Mouse (Mus musculus) layer of hippocampus, adult 8-10 months (tissue): ENCODE data around the gene Olfr231. TPM values are rescaled to one million over a fixed set of nuclear protein-coding genes. Genes with fewer than 3 reads are reported as not detected.

ENCODE experiments used
- DNase-seq, 2 experiments: peaks; one replicate each; pipeline ENCODE4 v3.0.0; 2022; ENCODE audit warnings: low spot score in 2 of 2
- total RNA-seq, 4 experiments: library from RNA; stranded (reverse); gene quantifications; 2 replicates each; pipeline ENCODE4 v1.2.4; 2022

Olfr231 gene
- not detected for total RNA-seq

DNA sequence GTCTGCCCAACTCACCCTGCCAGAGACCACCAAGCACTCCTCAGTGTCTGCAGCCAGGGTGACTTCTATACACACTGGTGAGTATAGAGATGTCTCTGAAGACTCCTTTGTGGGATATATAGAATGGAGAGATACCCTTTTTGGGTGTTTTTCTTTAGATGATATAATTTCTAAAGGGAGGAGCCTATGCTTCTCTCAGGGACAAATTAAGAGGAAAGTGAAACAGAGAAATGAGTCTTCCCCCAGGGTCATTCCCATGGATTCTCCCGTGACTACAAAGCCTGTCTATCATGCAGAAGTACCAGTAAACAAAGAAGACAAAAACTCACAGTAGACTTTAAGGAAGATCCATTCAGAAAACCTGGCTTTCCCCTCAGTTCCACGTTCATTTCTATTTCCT is at the start of gene Olfr231:
Olfr231 (minus strand) TSS at position 101 of the 400 bp plus-strand sequence.
- no peak for DNase-seq

DNA sequence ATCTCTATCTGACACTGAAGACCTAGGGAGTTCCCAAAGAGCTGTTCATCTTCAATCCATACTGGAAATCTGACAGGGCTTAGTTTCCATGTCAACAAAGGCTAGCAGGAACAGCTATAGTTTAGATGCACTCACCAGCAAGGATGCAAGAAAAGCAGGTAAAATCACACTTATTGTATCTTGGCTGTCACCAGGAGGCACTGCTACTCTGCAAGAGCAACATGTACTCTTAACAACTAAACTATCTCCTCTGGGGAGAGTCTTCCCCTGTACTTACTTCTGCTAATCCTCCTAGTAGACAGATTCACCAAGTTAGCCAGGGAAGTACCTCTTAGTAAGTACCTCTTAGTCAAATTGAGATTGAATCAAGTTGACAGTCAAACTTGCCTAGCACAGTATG is 48.1 kb upstream of the Olfr231 start:
- DNase-seq, result no peak

DNA sequence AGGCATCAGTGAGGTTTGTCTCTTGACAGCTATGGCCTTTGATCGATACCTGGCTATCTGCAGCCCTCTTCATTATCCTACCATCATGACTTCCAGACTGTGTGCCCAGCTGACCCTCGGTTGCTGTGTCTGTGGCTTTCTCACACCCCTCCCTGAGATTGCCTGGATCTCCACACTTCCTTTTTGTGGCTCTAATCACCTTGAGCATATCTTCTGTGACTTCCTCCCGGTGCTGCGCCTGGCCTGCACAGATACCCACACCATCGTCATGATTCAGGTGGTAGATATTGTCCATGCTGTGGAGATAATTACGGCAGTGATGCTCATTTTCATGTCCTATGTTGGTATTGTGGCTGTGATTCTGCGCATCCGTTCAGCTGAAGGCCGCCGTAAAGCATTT is 38.1 kb upstream of the Olfr231 start:
- DNase-seq, result no peak

DNA sequence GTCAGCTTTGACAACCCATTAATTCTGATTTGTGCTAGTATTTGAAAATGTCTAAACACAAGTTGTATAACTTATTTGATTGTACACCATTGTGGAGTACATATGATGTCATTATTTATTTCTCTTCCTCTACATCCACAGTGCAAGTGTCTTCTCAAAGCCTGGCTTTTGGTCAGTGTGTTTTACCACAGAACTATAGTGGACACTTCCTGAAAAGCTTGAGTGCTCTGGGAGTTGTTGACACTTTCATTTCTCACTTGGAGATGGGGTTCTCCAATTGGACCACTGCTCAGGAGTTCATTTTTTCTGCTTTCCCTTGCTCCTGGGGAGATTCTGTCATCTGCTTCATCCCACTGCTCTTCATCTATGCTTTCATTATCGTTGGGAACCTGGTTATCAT is 37.5 kb upstream of the Olfr231 start:
- no peak for DNase-seq

DNA sequence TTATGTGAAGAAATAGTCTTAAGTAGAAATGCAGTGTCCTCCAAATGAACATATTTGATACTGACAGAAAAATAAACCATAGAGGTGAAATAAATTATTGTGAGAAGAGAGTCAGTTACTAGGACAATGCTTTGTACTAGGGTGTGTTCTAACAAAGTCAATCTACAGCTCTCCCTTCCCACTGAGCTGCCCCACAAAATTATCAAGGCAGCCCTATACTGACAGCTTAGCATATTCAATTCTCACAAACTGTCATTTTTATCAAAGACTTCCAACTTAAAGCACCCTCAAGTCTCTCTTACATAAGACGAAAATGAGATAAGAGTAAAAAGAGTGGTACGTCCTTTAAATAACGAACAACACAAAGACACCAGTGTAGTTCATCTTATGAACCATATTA is 36.7 kb upstream of the Olfr231 start:
- DNase-seq, result no peak

DNA sequence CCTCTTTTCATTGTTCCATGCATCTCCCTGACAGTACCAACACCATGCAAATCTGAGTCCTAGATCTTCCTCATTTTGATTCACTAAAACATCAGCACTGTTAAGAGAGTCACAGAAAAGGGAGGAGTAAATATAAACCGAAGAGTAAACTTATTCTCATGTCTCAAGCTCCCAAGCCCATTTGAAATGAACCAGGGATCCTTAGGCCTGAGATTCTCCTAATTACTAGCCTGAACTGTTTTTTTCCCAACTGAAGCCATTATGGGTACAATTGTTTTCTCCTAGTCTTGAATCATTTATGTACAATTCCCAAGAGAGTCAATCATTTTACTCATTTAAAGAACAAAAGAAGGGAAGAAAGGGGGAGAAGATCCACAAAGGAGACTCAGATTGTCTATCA is 34.4 kb upstream of the Olfr231 start, which contains the start of gene Olfr420:
Olfr420 (plus strand) TSS at position 301 of the 400 bp plus-strand sequence.
- DNase-seq, result no peak

- DNase-seq, result no peak
These were observed 28.3 kb upstream of the Olfr231 start for GRCm38 (mm10) chr1:174149289-174149688.

GRCm38 (mm10) chr1:174146696-174147095 is 25.7 kb upstream of the Olfr231 start:
- DNase-seq, result no peak

- DNase-seq, result no peak
These were observed 20.4 kb upstream of the Olfr231 start for GRCm38 (mm10) chr1:174141384-174141783.

DNA sequence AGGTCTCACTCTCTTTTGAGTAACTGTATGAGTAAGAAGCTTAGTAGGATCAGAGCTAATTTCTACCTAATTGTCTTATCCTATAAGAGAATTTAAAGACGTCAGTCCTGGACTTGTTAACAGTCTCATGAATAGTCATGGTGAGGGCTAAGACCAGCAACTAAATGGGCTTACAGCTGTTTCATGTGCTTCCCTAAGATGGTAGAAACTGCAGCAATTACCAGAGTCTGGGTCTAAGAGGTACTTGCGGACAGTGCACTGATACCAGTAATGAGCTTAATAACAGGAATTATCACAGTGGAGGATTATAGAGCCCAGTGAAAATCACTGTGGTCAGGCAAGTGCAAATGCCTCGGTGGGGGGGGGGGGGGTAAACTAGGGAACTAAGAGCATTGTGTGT is 11.0 kb upstream of the Olfr231 start:
- DNase-seq, result no peak

DNA sequence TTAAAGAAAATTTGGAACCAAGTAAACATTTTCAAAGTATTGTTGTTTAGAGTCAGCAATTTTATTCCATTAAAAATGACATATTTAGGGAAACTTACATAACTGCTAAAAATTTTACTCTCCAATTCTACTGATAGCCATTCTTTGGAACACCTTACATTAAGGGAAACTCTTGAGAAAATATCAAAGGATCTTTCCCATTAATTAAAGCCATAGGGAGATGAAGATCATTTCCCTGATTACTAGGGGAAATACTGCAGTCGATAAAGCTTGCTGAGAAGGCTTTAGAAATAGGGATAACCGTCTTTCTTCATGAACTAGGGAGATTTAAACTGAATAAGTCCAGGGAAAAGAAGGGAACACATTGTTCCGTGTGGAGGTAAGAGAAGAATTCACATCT is 10.3 kb upstream of the Olfr231 start, which contains the start of gene Olfr424:
Olfr424 (plus strand) TSS at position 301 of the 400 bp plus-strand sequence.
- no peak for DNase-seq

DNA sequence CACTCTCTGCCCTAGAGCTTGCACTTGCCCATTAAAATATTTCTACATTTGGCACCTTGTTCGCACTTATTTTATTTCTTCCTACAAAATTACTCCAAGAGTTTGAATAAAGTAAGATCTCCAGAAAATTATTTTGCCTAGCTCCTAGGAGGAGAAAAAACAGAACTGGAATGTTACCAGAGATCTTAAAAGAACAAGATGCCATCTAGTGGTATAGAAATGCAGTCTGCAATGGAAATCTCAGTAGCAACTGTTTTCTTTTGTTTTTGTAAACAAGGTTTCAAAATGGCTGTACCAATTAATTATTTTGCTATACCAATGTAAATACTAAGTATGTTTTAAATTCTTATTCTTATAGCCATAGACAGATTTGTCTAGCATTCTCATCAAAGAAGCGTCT is 17.2 kb downstream of the Olfr231 start:
- DNase-seq, result no peak

GRCm38 (mm10) chr1:174096591-174096990 is 24.4 kb downstream of the Olfr231 start, which contains the start of gene Olfr427:
Gene Olfr427 (plus strand): TSS chr1:174096891.
- no peak for DNase-seq

DNA sequence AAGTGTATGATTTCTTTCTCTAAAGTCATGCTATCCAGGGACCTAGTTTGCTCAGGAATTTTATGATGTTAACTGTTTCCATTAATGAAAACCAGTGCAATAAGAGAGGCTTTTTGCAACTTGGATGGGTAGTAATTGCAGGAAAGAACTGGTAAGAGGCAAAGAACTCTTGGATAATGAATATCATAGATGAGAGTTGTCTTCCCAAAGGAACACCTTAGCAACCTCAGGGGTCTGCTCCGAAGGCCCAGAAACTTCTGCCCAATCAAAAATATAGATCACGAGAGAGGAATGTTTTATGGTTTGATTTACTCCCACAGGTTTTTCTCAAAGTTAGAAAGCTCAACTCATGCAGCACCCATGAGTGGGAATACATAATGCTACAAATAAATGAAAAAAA is 36.9 kb downstream of the Olfr231 start, which contains the start of gene Olfr429:
Olfr429 (plus strand) TSS at position 301 of the 400 bp plus-strand sequence.
- DNase-seq, result no peak

DNA sequence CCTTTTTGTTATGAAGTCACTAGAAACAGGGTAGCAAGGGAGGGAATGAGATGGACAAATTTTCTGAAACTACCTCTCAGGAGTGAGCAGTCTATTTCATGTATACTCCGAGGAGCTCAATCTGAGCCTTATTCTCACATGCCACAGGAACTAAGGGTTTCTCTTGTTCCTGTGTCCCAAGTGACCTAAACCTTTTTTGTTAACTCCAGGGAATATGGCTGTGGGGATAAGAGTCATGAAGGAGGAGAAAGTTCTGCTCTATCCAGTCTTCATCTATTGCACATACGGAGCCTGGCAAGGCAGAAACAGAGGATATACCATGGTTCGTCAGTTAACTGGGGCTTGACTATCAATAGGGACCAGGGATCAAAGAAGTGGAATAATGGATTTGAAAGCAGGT is 54.7 kb downstream of the Olfr231 start, which contains the start of gene Olfr430:
Olfr430 (plus strand) TSS at position 301 of the 400 bp plus-strand sequence.
- DNase-seq, result no peak

Other genes starting within 250 kb of the Olfr231 start
- 1 to 10 TPM in 1 of 4 experiments, under 1 TPM in 2, not detected in 1; 0.45 to 1.1 (median 0.49) TPM for gene Ifi211, start 208.1 kb downstream of the Olfr231 start, total RNA-seq
- gene Mndal, start 178.7 kb downstream of the Olfr231 start, total RNA-seq, result 1 to 10 TPM; 3.5 to 9.9 (median 7.0) TPM
- gene Ifi203, start 178.5 kb downstream of the Olfr231 start, total RNA-seq, result 1 to 10 TPM; 1.8 to 5.9 (median 3.3) TPM
- gene Ifi202b, start 138.4 kb downstream of the Olfr231 start, total RNA-seq, result not detected
- not detected for gene Ifi205, start 89.4 kb downstream of the Olfr231 start, total RNA-seq
- gene Olfr433, start 80.5 kb downstream of the Olfr231 start, total RNA-seq, result not detected
- gene Olfr432, start 72.0 kb downstream of the Olfr231 start, total RNA-seq, result not detected
- gene Olfr430, start 54.6 kb downstream of the Olfr231 start, total RNA-seq, result not detected
- not detected for gene Olfr429, start 36.8 kb downstream of the Olfr231 start, total RNA-seq
- gene Olfr427, start 24.3 kb downstream of the Olfr231 start, total RNA-seq, result not detected
- gene Olfr424, start 10.4 kb upstream of the Olfr231 start, total RNA-seq, result not detected
- not detected for gene Olfr420, start 34.5 kb upstream of the Olfr231 start, total RNA-seq
- gene Spta1, start 51.6 kb upstream of the Olfr231 start, total RNA-seq, result under 1 TPM in 3 of 4 experiments, not detected in 1; 0.04 to 0.11 (median 0.07) TPM
- not detected for gene Olfr419, start 130.9 kb upstream of the Olfr231 start, total RNA-seq
- gene Mptx1, start 209.4 kb upstream of the Olfr231 start, total RNA-seq, result not detected
- gene Olfr417, start 244.0 kb upstream of the Olfr231 start, total RNA-seq, result not detected